Mouse (Mus musculus) forebrain, embryonic 16.5 days (tissue): ENCODE data around the gene Lad1. TPM values are rescaled to one million over a fixed set of nuclear protein-coding genes. Genes with fewer than 3 reads are reported as not detected.

Experiments
- ATAC-seq: fragments of 200-750 bp; cut with Nextera tagmentation; 2 replicates; pipeline ENCODE4 v1.8.0; 2017; ENCODE audit warnings: mild to moderate bottlenecking, moderate library complexity
- H3K27ac ChIP-seq: fragments of 300-500 bp; sonication (generic); 2 replicates; pipeline ENCODE4 v1.5.1; 2014; ENCODE audit warnings: low read length, control low read depth
- H3K27me3 ChIP-seq: fragments of 300-500 bp; sonication (generic); replicated peaks from 2 replicates; pipeline ENCODE4 v1.6.1; 2014; ENCODE audit warnings: low read length; ENCODE audit not compliant: control insufficient read depth, insufficient read depth
- H3K36me3 ChIP-seq: fragments of 300-500 bp; sonication (generic); 2 replicates; pipeline ENCODE4 v1.6.1; 2014; ENCODE audit not compliant: control insufficient read depth, insufficient read depth
- H3K4me1 ChIP-seq: fragments of 300-500 bp; sonication (generic); replicated peaks from 2 replicates; pipeline ENCODE4 v1.6.1; 2014; ENCODE audit warnings: low read length; ENCODE audit not compliant: control insufficient read depth, insufficient read depth
- H3K4me2 ChIP-seq: fragments of 300-500 bp; sonication (generic); 2 replicates; pipeline ENCODE4 v1.6.1; 2014; ENCODE audit warnings: mild to moderate bottlenecking, low read length, control low read depth
- H3K4me3 ChIP-seq: fragments of 300-500 bp; sonication (generic); replicated peaks from 2 replicates; pipeline ENCODE4 v1.5.1; 2014; ENCODE audit warnings: mild to moderate bottlenecking, low read length, control low read depth
- H3K9ac ChIP-seq: fragments of 300-500 bp; sonication (generic); replicated peaks from 2 replicates; pipeline ENCODE4 v1.6.1; 2014; ENCODE audit warnings: low read depth, low read length, control low read depth
- H3K9me3 ChIP-seq: fragments of 300-500 bp; sonication (generic); 2 replicates; pipeline ENCODE4 v1.6.1; 2016; ENCODE audit warnings: low read length; ENCODE audit not compliant: control insufficient read depth
- WGBS: fragments of 180-500 bp; shearing (Covaris S2); extraction: QIAGEN DNeasy Blood & Tissue Kit; methylation state at CpG from one replicate; pipeline ENCODE4 v1.1.7; 2014; 5-methylcytosine and 5-hydroxymethylcytosine counted together
- polyA plus RNA-seq: library from polyadenylated mRNA; unstranded; fragments of >200 nt; fragmentation: Nextera tagmentation; extraction: Ambion mirVana; gene quantifications from 2 replicates; pipeline ENCODE4 v1.2.1, GENCODE M21; 2015

Gene Lad1
- polyA plus RNA-seq, 1 experiment from 2014 or later: 0.44 TPM

DNA sequence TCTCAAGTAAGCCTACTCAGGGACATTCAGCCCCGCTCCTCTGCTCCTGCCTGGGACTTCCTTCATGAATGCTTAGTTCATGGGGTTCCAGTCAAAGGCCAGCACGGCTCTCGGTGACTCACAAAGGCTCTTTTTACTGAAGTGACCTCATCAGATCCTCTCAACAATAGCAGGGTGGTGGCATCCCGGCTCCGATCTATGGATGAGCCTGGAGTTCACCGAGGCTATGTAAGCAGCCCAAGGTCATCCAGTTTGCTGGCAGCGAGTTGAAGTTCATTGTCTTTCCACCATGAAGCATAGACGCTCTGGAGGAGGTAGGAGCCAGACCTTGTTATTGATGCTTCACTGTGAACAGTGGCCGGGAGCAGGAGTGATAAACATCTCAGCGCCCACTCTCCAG, 35.6 kb upstream of the Lad1 start:
- H3K36me3 ChIP-seq: no peaks in the 10 kb centered on the region
- no peaks in the 10 kb centered on the region for H3K27me3 ChIP-seq
- no peak overlapping the region for H3K4me2 ChIP-seq
- H3K4me3 ChIP-seq: no peak overlapping the region
- no peak overlapping the region for H3K9ac ChIP-seq
- no peak for ATAC-seq
- H3K4me1 ChIP-seq: no peaks in the 10 kb centered on the region; the same call in 1 of the 2 replicates
- 38% methylated on average over 10 of the region's 10 CpGs for WGBS
- no peaks in the 10 kb centered on the region for H3K9me3 ChIP-seq
- no peak overlapping the region for H3K27ac ChIP-seq

DNA sequence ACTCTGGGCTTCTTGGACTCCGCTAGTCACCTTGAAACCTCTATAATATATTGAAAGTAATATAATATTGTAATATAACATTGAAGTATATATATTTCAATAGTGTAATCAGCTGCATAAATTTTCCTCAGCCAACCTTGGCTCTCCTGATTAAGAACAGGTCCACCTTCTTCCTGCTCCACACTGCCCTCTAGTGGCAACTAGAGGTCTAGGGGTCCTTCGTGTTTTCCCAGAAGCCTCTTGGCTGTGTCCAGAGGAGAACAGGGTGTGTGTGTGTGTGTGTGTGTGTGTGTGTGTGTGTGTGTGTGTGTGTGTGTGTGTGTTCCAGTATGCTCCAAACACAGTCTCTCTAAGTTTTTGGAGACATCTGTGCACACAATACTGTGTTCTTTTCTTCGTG, 30.6 kb upstream of the Lad1 start:
- Histone ChIP-seq H3K4me2 (no peak overlapping the region), H3K27ac (no peak overlapping the region), H3K9me3 (no peaks in the 10 kb centered on the region), H3K4me1 (no peaks in the 10 kb centered on the region), H3K9ac (no peak overlapping the region), H3K36me3 (no peaks in the 10 kb centered on the region), H3K27me3 (no peaks in the 10 kb centered on the region; the same call in 1 of the 2 replicates), H3K4me3 (no peak overlapping the region)
- 43% methylated on average over 3 of the region's 3 CpGs for WGBS
- ATAC-seq: 0 out of 2 replicates have a peak, but pooled peaks have one; percentile 33

DNA sequence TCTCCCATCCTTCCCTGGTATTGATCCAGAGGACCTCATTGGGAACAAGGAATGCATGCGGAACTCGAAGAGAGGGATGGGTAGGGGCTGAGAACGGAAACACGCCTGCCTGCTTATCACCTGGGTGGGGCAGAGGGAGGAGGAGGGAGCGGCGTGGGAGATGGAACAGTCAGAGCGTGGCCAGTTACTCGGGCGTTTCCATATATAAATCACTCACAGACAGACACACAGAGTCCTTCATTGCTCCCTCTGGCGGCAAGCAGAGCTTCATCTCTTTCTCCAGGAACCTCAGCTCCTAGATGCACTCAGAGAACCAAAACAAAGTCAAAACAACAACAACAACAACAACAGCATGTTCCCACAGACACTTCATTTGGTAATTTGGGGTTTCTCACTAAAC, 29.7 kb upstream of the Lad1 start:
- Histone ChIP-seq H3K27me3 (no peaks in the 10 kb centered on the region; the same call in 1 of the 2 replicates), H3K4me2 (no peak overlapping the region), H3K4me3 (no peak overlapping the region), H3K36me3 (no peaks in the 10 kb centered on the region), H3K9me3 (no peaks in the 10 kb centered on the region), H3K27ac (no peak overlapping the region), H3K4me1 (peaks cover 6% of the 10 kb centered on the region), H3K9ac (no peak overlapping the region)
- no peak for ATAC-seq
- 50% methylated on average over 10 of the region's 10 CpGs for WGBS

DNA sequence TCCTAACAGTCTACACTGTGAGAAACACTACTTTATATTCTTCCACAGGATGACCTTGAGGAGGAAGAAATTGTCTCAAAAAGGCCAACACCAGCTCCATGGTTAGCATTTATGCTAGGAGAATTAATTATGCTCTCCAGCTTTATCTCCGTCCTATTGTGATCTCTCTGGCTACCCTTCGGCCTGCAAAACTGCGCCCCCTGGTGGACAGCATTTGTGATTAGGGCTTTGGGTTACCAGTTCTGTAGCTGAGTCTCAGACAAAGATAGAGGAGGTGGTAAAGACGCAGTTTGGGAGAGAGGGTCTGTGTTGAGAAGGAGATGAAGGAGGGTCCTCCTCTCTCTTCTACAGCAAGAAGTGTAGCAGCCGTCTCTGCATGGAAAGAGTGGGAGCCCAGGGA, 28.6 kb upstream of the Lad1 start:
- no peak overlapping the region for H3K4me3 ChIP-seq
- H3K4me1 ChIP-seq: peaks cover 9% of the 10 kb centered on the region
- H3K9ac ChIP-seq: no peak overlapping the region
- no peak overlapping the region for H3K27ac ChIP-seq
- ATAC-seq: 0 out of 2 replicates have a peak, but pooled peaks have one; percentile 21
- WGBS: 4% methylated on average over 5 of the region's 5 CpGs
- no peaks in the 10 kb centered on the region; the same call in 1 of the 2 replicates for H3K27me3 ChIP-seq
- no peaks in the 10 kb centered on the region for H3K9me3 ChIP-seq
- H3K4me2 ChIP-seq: no peak overlapping the region
- no peaks in the 10 kb centered on the region for H3K36me3 ChIP-seq

DNA sequence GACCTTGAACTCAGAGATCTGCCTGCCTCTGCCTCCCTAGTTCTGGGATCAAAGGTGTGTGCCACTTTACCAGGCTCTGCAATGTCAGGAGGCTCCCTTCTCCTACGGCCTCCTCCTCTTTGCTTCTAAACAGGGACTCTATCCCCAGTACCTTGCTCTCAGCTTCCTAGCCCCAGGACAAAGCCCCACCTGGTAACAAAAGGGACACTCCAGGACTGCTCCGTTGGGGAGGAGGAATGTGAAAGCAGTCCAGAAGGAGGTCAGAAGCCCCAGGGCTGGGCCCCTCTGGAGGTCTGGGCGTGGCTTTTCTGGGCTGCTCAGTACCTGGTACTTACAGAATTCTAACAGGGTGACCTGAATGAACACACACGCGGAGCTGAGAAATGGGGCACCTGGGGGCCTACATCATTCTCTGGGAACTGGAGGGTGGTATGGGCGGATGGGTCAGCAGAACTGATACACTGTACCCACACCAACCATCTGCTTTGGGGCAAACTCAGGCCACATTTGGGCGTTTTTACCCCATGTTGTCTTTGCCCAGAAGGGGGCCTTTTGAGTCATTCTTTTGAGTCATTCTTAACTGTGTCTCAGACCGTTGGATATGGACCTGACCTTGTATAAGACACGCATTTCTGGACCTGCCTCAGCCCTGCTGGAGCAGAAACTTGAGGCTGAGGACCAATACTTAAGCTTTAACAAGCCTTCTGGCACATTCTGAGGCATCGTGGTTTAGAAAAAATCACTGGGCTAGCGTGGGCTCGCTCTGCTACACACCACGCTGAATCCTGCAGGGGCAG, 26.1 kb upstream of the Lad1 start:
- Histone ChIP-seq H3K4me1 (peaks cover 9% of the 10 kb centered on the region), H3K4me2 (no peak overlapping the region), H3K36me3 (no peaks in the 10 kb centered on the region), H3K27me3 (no peaks in the 10 kb centered on the region; the same call in 1 of the 2 replicates), H3K4me3 (no peak overlapping the region), H3K9me3 (no peaks in the 10 kb centered on the region), H3K27ac (no peak overlapping the region), H3K9ac (no peak overlapping the region)
- no peak for ATAC-seq
- 60% methylated on average over 13 of the region's 13 CpGs for WGBS

DNA sequence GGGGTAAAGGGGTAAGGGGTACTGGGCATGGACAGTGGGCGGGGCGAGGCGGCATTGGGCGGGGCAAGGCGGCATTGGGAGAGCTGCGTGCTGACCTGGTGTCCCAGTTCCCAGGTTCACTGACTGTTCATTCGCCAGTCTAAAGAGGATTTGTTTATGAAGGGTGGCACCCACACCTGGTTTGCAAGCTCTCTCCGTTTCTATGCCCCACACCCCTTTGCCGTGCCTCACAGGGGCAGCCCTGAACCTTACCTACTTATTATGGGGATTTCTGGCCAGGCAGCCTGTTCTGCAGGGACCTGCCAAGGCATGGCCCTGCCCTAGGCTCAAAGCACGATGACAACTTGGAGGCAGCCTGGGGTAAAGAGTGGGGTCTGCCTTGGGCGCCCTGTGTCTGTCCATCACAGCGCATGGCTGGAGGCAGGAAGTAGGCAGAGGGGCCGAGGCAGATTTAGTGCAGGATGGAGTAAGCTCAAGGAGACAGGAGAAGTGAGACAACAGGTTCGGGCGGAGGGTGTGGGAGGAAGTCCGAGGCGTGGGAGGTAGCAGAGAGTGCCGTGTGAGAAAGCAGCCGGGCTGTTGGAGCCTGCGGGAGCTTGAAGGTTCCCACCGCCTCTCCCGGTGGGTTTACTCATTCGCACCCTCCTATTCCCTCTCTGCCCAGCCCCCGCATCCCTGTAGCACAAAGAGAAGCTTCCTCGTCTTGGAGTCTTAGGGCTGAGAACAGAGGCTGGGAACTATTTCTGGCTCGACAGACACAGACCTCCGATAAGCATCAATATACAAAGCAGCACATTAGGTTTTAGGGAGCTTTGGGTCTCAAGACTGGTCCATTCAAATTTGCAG, 24.8 kb upstream of the Lad1 start:
- 12% methylated on average over 27 of the region's 27 CpGs for WGBS
- Histone ChIP-seq H3K9me3 (no peaks in the 10 kb centered on the region), H3K27ac (no peak overlapping the region), H3K36me3 (no peaks in the 10 kb centered on the region), H3K27me3 (no peaks in the 10 kb centered on the region; the same call in 1 of the 2 replicates), H3K9ac (peak overlapping the region; percentile 43), H3K4me3 (peak overlapping the region; percentile 21), H3K4me1 (peaks cover 9% of the 10 kb centered on the region), H3K4me2 (peak overlapping the region; percentile 47)
- peak; percentile 30; the same call in 1 of the 2 replicates for ATAC-seq

DNA sequence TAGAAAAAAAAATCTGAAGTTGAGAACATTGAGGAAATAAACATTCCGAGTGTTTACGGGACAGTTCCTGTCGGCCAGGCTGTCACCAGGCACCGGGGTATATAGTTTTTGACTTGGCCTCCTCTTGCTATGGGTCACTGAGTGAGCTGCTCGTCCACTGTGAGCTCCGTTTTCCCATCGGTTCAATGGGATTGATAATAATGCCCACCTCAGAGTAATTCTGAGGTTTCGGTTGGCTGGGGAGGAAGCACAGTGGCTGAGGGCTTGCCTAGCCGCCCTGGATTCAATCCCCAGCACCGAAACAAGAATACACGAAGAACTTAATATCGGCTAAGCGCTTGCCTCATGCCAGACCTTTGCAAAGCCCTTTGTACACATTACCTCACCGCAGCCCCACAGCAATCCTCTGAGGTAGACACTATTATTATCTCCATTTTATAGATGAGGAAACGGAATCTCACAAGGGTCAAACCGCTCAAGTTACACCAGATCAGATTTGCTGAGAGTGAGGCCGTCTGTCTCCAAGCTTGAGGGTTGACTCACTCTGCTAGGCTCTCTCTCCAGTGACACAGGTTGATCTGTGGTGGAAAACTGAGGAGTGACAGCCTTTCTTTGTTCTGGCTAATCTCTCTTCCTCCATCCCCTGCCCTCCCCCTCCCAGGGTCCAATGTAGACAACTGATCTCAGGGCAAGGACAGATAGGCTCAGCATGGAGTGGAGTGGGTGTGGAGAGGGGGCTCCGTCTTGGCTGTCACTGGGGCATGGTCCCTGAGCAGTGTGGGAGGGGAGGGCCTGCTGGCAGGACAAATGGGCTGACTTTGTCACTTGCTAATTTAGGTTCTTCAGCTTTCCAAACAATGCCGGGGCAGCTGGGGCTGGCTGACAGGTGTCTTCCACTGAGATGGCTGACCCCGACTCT, 23.9 kb upstream of the Lad1 start:
- Histone ChIP-seq H3K27ac (no peak overlapping the region), H3K9ac (no peak overlapping the region), H3K4me3 (no peak overlapping the region), H3K9me3 (no peaks in the 10 kb centered on the region), H3K27me3 (no peaks in the 10 kb centered on the region; the same call in 1 of the 2 replicates), H3K4me2 (peak overlapping the region; percentile 47; the same call in 1 of the 2 replicates), H3K4me1 (peaks cover 9% of the 10 kb centered on the region), H3K36me3 (no peaks in the 10 kb centered on the region)
- ATAC-seq: no peak
- 50% methylated on average over 20 of the region's 20 CpGs for WGBS

DNA sequence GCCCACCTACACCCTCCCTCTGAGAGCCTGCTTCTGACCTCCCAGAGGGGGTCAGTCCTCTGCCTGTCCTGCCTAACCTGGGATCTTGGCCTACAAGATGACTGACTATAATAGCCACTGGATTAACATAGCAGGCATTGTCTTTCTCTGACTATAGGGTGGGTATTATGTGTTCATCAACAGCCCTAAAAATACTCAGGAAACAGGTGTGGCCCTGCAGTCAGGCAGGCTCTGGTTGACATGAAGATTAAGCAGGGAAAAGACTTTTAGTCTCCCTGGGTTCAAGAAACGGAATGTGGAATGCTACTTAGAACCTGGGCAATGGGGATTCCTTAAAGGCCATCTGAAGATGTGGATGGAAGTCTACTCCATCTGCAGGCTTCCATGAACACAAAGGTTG, 19.9 kb upstream of the Lad1 start:
- Histone ChIP-seq H3K9me3 (no peaks in the 10 kb centered on the region), H3K9ac (no peak overlapping the region), H3K4me2 (no peak overlapping the region), H3K4me1 (peaks cover 9% of the 10 kb centered on the region), H3K27ac (no peak overlapping the region), H3K27me3 (no peaks in the 10 kb centered on the region), H3K4me3 (no peak overlapping the region), H3K36me3 (no peaks in the 10 kb centered on the region)
- no peak for ATAC-seq
- WGBS: 83% methylated on average over 1 of the region's 1 CpGs
